Mouse (Mus musculus) hindbrain, embryonic 11.5 days (tissue): Measurements from ENCODE around the gene Paqr4. TPM values are rescaled to one million over a fixed set of nuclear protein-coding genes. Genes with fewer than 3 reads are reported as not detected.
A peak's percentile ranks its signal among the peaks of the same experiment; 100 is the strongest.

Experiments used
- ATAC-seq: fragments of 200-750 bp; cut with Nextera tagmentation; 2 replicates; pipeline ENCODE4 v1.8.0; 2017; ENCODE audit warnings: mild to moderate bottlenecking, moderate TSS enrichment, moderate library complexity; ENCODE audit not compliant: low FRiP score
- DNase-seq: peaks from one replicate; pipeline ENCODE4 v3.0.0-alpha.2; 2015; ENCODE audit warnings: low spot score
- H3K27ac ChIP-seq: fragments of 300-500 bp; sonication (generic); 2 replicates; pipeline ENCODE4 v1.5.1; 2014; ENCODE audit warnings: mild to moderate bottlenecking, low read depth, low read length
- H3K27me3 ChIP-seq: fragments of 300-500 bp; sonication (generic); 2 replicates; pipeline ENCODE4 v1.6.1; 2014; ENCODE audit warnings: mild to moderate bottlenecking, low read length, moderate library complexity, mixed read lengths; ENCODE audit not compliant: control insufficient read depth, insufficient read depth
- H3K36me3 ChIP-seq: fragments of 300-500 bp; sonication (generic); 2 replicates; pipeline ENCODE4 v1.6.1; 2014; ENCODE audit warnings: mild to moderate bottlenecking, low read length, moderate library complexity, mixed read lengths; ENCODE audit not compliant: control insufficient read depth, insufficient read depth
- H3K4me1 ChIP-seq: fragments of 300-500 bp; sonication (generic); replicated peaks from 2 replicates; pipeline ENCODE4 v1.6.1; 2014; ENCODE audit warnings: low read length, mixed read lengths; ENCODE audit not compliant: control insufficient read depth, insufficient read depth
- H3K4me2 ChIP-seq: fragments of 300-500 bp; sonication (generic); replicated peaks from 2 replicates; pipeline ENCODE4 v1.6.1; 2014; ENCODE audit warnings: mild to moderate bottlenecking, low read depth, low read length
- H3K4me3 ChIP-seq: fragments of 300-500 bp; sonication (generic); 2 replicates; pipeline ENCODE4 v1.5.1; 2014; ENCODE audit warnings: low read depth, low read length
- H3K9ac ChIP-seq: fragments of 300-500 bp; sonication (generic); 2 replicates; pipeline ENCODE4 v1.6.1; 2014; ENCODE audit warnings: low read depth, low read length
- H3K9me3 ChIP-seq: fragments of 300-500 bp; sonication (generic); 2 replicates; pipeline ENCODE4 v1.6.1; 2016; ENCODE audit warnings: low read length; ENCODE audit not compliant: control insufficient read depth
- WGBS: fragments of 180-500 bp; shearing (Covaris S2); extraction: QIAGEN DNeasy Blood & Tissue Kit; methylation state at CpG from one replicate; pipeline ENCODE4 v1.1.7; 2014; 5-methylcytosine and 5-hydroxymethylcytosine counted together
- polyA plus RNA-seq: library from polyadenylated mRNA; unstranded; fragments of >200 nt; fragmentation: Nextera tagmentation; extraction: Ambion mirVana; gene quantifications from 2 replicates; pipeline ENCODE4 v1.2.1, GENCODE M21; 2014

The Paqr4 gene
- polyA plus RNA-seq, 1 experiment from 2014 or later: 28.9 TPM

DNA sequence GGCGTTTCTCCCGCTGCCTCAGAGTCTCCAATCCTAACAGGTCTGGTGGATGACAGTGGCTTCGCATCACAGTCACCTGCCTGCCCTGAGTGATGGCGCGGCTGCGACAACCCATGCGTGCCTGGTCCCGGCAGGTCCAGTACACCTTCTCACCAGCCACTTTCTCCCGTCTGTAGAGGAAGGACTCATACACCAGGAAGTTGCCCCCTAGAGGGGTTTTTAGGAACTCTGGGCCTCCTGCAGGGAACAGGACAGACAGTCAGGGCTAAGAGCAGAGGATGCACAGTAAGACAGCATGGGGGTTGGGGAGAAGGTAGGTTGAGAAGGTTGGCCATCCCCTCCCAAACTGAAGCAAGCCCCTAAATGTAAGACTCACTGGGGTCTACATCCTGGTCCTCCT lies 19.6 kb upstream of the Paqr4 start:
- DNase-seq: no peak
- ATAC-seq: no peak
- Histone ChIP-seq H3K4me2 (no peak overlapping the region), H3K27ac (no peak overlapping the region), H3K4me1 (no peaks in the 10 kb centered on the region), H3K27me3 (no peaks in the 10 kb centered on the region), H3K9me3 (no peaks in the 10 kb centered on the region), H3K4me3 (no peak overlapping the region), H3K9ac (no peak overlapping the region), H3K36me3 (peaks cover 32% of the 10 kb centered on the region)
- 91% methylated on average over 9 of the region's 9 CpGs for WGBS

DNA sequence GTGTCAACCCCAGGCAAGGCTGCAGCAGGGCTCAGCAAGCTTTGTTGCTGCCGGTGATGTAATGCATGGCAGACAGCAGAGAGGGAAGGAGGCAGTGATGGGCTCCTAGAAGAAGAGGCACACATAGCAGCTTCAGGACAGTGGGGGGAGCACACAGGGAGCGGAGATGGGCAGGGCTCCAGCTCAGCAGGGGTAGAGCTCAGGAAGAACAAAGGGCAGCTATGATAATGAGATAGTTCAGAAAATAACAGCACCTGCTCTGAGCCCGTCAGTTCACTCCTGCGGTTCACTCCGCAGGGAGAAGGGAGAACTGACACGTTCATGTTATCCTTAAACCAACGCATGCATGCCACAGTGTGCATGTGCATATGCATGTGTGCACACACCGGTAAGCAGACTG lies 18.1 kb upstream of the Paqr4 start:
- ATAC-seq (no peak), DNase-seq (no peak)
- H3K27me3 ChIP-seq: no peaks in the 10 kb centered on the region
- no peak overlapping the region for H3K4me3 ChIP-seq
- H3K36me3 ChIP-seq: peaks cover 32% of the 10 kb centered on the region
- no peak overlapping the region for H3K9ac ChIP-seq
- no peaks in the 10 kb centered on the region for H3K4me1 ChIP-seq
- no peaks in the 10 kb centered on the region for H3K9me3 ChIP-seq
- no peak overlapping the region for H3K4me2 ChIP-seq
- 81% methylated on average over 8 of the region's 8 CpGs for WGBS
- no peak overlapping the region for H3K27ac ChIP-seq

DNA sequence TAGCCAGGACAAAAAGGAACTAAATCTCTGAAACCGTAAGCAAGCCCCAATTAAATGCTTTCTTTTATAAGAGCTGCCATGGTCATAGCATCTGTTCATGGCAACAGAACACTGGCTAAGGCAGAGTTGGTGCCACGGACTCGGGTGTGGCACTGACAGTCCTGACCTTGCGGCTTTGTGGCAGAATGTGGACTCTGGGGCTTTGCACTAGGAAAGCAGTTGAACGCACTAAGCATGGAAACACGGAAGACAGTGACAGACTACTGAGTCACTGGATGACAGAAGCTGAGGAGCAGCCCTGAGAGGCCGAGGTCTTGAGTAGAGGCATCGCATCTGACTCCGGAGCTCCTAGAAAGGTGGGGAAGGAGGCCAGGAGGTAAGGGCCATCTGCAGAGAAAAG lies 16.9 kb upstream of the Paqr4 start:
- Histone ChIP-seq H3K9ac (no peak overlapping the region), H3K9me3 (no peaks in the 10 kb centered on the region), H3K4me2 (no peak overlapping the region), H3K27ac (no peak overlapping the region), H3K4me1 (no peaks in the 10 kb centered on the region), H3K36me3 (peaks cover 38% of the 10 kb centered on the region), H3K27me3 (no peaks in the 10 kb centered on the region), H3K4me3 (no peak overlapping the region)
- ATAC-seq: no peak
- DNase-seq: no peak
- WGBS: 95% methylated on average over 9 of the region's 9 CpGs

DNA sequence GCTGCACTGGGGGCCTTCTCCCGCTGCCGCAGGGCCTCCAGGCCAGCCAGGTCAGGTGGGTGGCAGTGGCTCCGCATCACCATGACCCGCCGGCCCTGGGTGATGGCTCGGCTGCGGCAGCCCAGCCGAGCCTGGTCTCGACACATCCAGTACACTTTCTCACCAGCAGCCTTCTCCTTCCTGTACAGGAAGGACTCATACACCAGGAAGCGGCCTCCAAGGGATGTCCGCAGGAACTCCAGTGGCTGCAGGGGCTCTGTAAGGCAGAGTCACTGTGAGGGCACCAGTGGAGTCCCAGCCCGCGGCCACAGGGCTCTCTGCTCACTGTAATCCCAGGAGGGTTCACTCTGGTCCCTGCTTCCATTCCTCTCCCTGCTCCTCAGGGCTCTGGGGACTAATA lies 15.0 kb upstream of the Paqr4 start:
- no peak overlapping the region for H3K9ac ChIP-seq
- H3K27me3 ChIP-seq: no peaks in the 10 kb centered on the region
- ATAC-seq (no peak), DNase-seq (no peak)
- no peaks in the 10 kb centered on the region for H3K4me1 ChIP-seq
- no peak overlapping the region for H3K27ac ChIP-seq
- H3K36me3 ChIP-seq: peaks cover 35% of the 10 kb centered on the region
- H3K4me3 ChIP-seq: no peak overlapping the region
- no peaks in the 10 kb centered on the region for H3K9me3 ChIP-seq
- H3K4me2 ChIP-seq: no peak overlapping the region
- WGBS: 97% methylated on average over 13 of the region's 13 CpGs

GRCm38 (mm10) chr17:23749400-23750191 lies 8.9 kb upstream of the Paqr4 start:
- no peak overlapping the region for H3K9ac ChIP-seq
- 81% methylated on average over 11 of the region's 11 CpGs for WGBS
- no peak overlapping the region for H3K27ac ChIP-seq
- H3K36me3 ChIP-seq: peaks cover 10% of the 10 kb centered on the region
- no peak overlapping the region for H3K4me3 ChIP-seq
- peaks cover 32% of the 10 kb centered on the region for H3K27me3 ChIP-seq
- H3K4me1 ChIP-seq: peaks cover 12% of the 10 kb centered on the region
- ATAC-seq (no peak), DNase-seq (no peak)
- no peak overlapping the region for H3K4me2 ChIP-seq
- no peaks in the 10 kb centered on the region for H3K9me3 ChIP-seq

DNA sequence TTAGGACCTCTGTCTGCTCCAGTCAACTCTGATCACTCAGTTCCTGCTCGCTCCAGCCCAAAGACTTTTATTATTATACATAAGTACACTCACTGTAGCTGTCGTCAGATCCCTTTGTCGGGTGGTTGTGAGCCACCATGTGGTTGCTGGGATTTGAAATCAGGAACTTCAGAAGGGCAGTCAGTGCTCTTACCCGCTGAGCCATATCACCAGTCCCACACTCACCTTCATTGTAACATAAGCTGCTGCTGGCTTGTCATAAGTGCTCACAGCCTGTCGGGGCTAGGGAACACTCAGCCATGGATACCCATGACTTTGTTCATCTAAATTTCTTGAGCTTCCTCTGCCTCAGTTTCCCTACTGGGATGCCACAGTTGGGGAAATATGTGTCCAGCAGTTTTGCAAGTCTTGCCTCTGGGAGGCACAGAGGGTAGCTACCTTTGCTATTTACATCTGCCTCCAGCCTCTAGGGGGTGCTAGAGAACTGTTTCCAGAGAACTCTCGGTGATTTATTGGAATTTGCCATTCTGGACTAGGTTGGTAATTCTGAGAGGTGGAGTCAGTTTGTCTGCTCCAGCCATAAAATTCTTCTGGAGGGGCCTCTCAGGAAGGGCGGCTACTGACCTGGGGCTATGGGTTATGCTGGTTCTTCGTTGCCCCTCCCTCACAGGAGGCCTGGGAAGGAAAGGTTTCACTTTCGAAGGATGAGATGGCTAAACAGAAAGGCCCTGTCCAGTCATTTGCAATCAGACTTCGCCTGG lies 8.1 kb upstream of the Paqr4 start:
- H3K4me3 ChIP-seq: no peak overlapping the region
- H3K27me3 ChIP-seq: peaks cover 40% of the 10 kb centered on the region
- DNase-seq (peak; percentile 83), ATAC-seq (no peak)
- no peak overlapping the region for H3K9ac ChIP-seq
- peaks cover 12% of the 10 kb centered on the region for H3K4me1 ChIP-seq
- WGBS: 37% methylated on average over 10 of the region's 10 CpGs
- H3K27ac ChIP-seq: no peak overlapping the region
- H3K4me2 ChIP-seq: no peak overlapping the region
- no peaks in the 10 kb centered on the region for H3K9me3 ChIP-seq
- H3K36me3 ChIP-seq: peaks cover 10% of the 10 kb centered on the region

- H3K4me1 ChIP-seq: peaks cover 12% of the 10 kb centered on the region
- H3K9me3 ChIP-seq: no peaks in the 10 kb centered on the region
- no peak overlapping the region for H3K4me3 ChIP-seq
- H3K9ac ChIP-seq: no peak overlapping the region
- no peak overlapping the region for H3K4me2 ChIP-seq
- peaks cover 48% of the 10 kb centered on the region for H3K27me3 ChIP-seq
- no peak for ATAC-seq
- no peak for DNase-seq
- WGBS: 41% methylated on average over 6 of the region's 6 CpGs
- H3K27ac ChIP-seq: no peak overlapping the region
- H3K36me3 ChIP-seq: peaks cover 5% of the 10 kb centered on the region
Observed at GRCm38 (mm10) chr17:23748026-23748425, 7.4 kb upstream of the Paqr4 start.

DNA sequence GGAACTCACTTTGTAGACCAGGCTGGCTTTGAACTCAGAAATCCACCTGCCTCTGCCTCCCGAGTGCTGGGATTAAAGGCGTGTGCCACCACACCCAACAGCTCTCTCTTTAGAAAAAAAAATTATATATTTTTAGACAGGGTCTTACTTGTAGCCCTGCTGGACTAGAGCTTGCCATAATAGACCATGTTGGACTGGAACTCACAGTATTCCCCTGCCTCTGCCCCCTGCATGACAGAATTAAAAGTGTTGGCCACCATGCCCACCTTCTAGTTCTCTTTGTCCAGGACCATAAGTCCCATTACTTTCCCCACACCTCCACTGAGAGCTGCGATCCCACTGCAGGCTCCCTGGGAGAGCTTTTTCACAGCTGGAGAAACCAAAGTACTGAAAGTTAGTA lies 6.8 kb upstream of the Paqr4 start:
- ATAC-seq (no peak), DNase-seq (no peak)
- Histone ChIP-seq H3K27ac (no peak overlapping the region), H3K9ac (no peak overlapping the region), H3K36me3 (no peaks in the 10 kb centered on the region; the same call in 1 of the 2 replicates), H3K4me3 (no peak overlapping the region), H3K4me2 (no peak overlapping the region), H3K9me3 (no peaks in the 10 kb centered on the region), H3K4me1 (peaks cover 12% of the 10 kb centered on the region), H3K27me3 (peaks cover 53% of the 10 kb centered on the region)
- WGBS: 79% methylated on average over 3 of the region's 3 CpGs

DNA sequence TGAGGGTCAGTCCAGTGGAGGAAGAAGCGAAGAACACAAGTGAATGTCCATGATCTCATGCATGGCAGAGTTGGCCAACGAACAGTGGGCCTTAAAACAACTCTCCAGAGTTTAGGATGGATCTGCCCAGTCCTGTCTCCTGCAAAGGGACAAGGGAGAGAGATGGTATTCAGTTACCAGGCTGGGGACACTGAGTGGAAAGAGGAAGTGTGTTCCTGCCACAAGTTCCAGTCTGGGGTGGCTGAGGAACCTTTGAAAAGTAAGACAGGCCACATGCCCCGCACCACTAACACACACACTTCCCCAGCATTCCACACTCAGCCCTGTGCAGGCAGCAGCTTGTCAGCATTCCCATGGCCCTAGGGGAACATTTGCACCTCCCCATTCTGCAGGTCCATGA lies 6.1 kb upstream of the Paqr4 start:
- no peak overlapping the region for H3K9ac ChIP-seq
- H3K4me1 ChIP-seq: peaks cover 12% of the 10 kb centered on the region
- WGBS: 75% methylated on average over 3 of the region's 3 CpGs
- no peak overlapping the region for H3K27ac ChIP-seq
- ATAC-seq (no peak), DNase-seq (no peak)
- H3K27me3 ChIP-seq: peaks cover 60% of the 10 kb centered on the region
- H3K9me3 ChIP-seq: no peaks in the 10 kb centered on the region
- H3K4me3 ChIP-seq: no peak overlapping the region
- H3K36me3 ChIP-seq: no peaks in the 10 kb centered on the region
- H3K4me2 ChIP-seq: no peak overlapping the region
